Mouse (Mus musculus) hindbrain, embryonic 14.5 days (tissue): ENCODE measurements around the gene St6galnac4. TPM values are rescaled to one million over a fixed set of nuclear protein-coding genes. Genes with fewer than 3 reads are reported as not detected.

Source experiments
- ATAC-seq: fragments of 200-750 bp; cut with Nextera tagmentation; 2 replicates; pipeline ENCODE4 v1.8.0; 2017; ENCODE audit warnings: moderate number of reproducible peaks, mild to moderate bottlenecking, moderate TSS enrichment, moderate library complexity; ENCODE audit not compliant: low FRiP score
- DNase-seq: peaks from one replicate; pipeline ENCODE4 v3.0.0-alpha.2; 2015; ENCODE audit warnings: low spot score
- H3K27ac ChIP-seq: fragments of 300-500 bp; sonication (generic); 2 replicates; pipeline ENCODE4 v1.5.1; 2014; ENCODE audit warnings: mild to moderate bottlenecking, moderate library complexity
- H3K27me3 ChIP-seq: fragments of 300-500 bp; sonication (generic); 2 replicates; pipeline ENCODE4 v1.6.1; 2014; ENCODE audit warnings: mild to moderate bottlenecking, low read length, mixed read lengths; ENCODE audit not compliant: control insufficient read depth, insufficient read depth
- H3K36me3 ChIP-seq: fragments of 300-500 bp; sonication (generic); replicated peaks from 2 replicates; pipeline ENCODE4 v1.6.1; 2014; ENCODE audit not compliant: control insufficient read depth, insufficient read depth
- H3K4me1 ChIP-seq: fragments of 300-500 bp; sonication (generic); replicated peaks from 2 replicates; pipeline ENCODE4 v1.6.1; 2014; ENCODE audit warnings: antibody characterized with exemption, low read length, mixed read lengths; ENCODE audit not compliant: control insufficient read depth, insufficient read depth
- H3K4me2 ChIP-seq: fragments of 300-500 bp; sonication (generic); replicated peaks from 2 replicates; pipeline ENCODE4 v1.6.1; 2014; ENCODE audit warnings: mild to moderate bottlenecking, moderate library complexity
- H3K4me3 ChIP-seq: fragments of 300-500 bp; sonication (generic); replicated peaks from 2 replicates; pipeline ENCODE4 v1.5.1; 2014; ENCODE audit warnings: mild to moderate bottlenecking, low read length
- H3K9ac ChIP-seq: fragments of 300-500 bp; sonication (generic); 2 replicates; pipeline ENCODE4 v1.6.1; 2014
- H3K9me3 ChIP-seq: fragments of 300-500 bp; sonication (generic); 2 replicates; pipeline ENCODE4 v1.6.1; 2016; ENCODE audit warnings: low read length; ENCODE audit not compliant: control insufficient read depth
- WGBS: fragments of 180-500 bp; shearing (Covaris S2); extraction: QIAGEN DNeasy Blood & Tissue Kit; methylation state at CpG from one replicate; pipeline ENCODE4 v1.1.7; 2014; 5-methylcytosine and 5-hydroxymethylcytosine counted together
- polyA plus RNA-seq: library from polyadenylated mRNA; unstranded; fragments of >200 nt; fragmentation: Nextera tagmentation; extraction: Ambion mirVana; gene quantifications from 2 replicates; pipeline ENCODE4 v1.2.1, GENCODE M21; 2014

The St6galnac4 gene
- polyA plus RNA-seq, 1 experiment from 2014 or later: 32.3 TPM

GRCm38 (mm10) chr2:32566536-32567063, 20.3 kb upstream of the St6galnac4 start:
- Histone ChIP-seq H3K9ac (no peak overlapping the region), H3K27me3 (no peaks in the 10 kb centered on the region), H3K4me1 (peaks cover 5% of the 10 kb centered on the region), H3K4me2 (no peak overlapping the region), H3K36me3 (peaks cover 54% of the 10 kb centered on the region), H3K9me3 (no peaks in the 10 kb centered on the region), H3K27ac (no peak overlapping the region), H3K4me3 (no peak overlapping the region)
- DNase-seq (peak; percentile 84), ATAC-seq (no peak)
- 47% methylated on average over 4 of the region's 4 CpGs for WGBS

DNA sequence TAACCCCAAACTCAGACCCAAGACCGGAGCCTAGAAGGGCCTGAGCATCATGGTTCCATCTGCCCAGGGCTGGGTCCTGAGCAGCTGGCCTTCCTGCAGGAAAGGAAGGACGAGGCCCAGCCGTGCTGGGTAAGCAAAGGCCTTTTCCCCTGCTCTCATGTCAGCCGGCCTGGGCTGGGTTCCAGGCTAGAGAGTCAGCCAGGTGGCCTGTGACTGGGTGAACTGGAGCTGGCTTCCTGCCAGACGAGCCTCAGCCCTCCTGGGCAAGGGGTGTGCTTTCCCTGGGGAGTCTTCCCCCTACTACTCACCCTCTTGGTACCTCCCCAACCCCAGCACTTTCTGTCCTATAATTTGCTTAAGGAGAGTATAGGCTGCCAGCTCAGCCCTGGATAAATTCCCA, 18.7 kb upstream of the St6galnac4 start:
- H3K27me3 ChIP-seq: no peaks in the 10 kb centered on the region
- H3K27ac ChIP-seq: no peak overlapping the region
- peaks cover 54% of the 10 kb centered on the region for H3K36me3 ChIP-seq
- WGBS: 71% methylated on average over 5 of the region's 5 CpGs
- no peak overlapping the region for H3K4me2 ChIP-seq
- no peak overlapping the region for H3K4me3 ChIP-seq
- DNase-seq: no peak
- H3K9ac ChIP-seq: no peak overlapping the region
- ATAC-seq: no peak
- peaks cover 8% of the 10 kb centered on the region for H3K4me1 ChIP-seq
- no peaks in the 10 kb centered on the region for H3K9me3 ChIP-seq

DNA sequence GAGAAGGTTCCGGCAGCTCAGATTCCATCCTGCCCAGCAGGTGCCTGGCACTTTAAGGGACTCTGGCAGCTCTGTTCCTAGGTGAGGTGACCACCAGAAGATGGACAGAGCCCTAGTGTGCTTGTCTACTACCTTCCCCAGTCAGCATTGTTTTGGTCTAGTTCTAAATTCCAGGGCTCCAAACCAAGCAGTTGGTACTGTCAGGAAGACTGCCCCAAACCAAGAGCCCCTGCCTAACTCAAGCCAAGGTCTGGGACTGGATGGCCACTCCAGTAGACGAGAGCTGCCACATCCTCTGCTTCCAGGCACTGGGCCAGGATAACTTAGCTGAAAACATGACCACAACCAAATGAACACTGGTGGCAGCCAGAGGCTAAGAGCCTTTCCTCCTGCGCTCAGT, 18.0 kb upstream of the St6galnac4 start:
- Histone ChIP-seq H3K4me3 (no peak overlapping the region), H3K4me2 (no peak overlapping the region), H3K4me1 (peaks cover 8% of the 10 kb centered on the region), H3K27ac (no peak overlapping the region), H3K27me3 (no peaks in the 10 kb centered on the region), H3K9me3 (no peaks in the 10 kb centered on the region), H3K36me3 (peaks cover 50% of the 10 kb centered on the region), H3K9ac (no peak overlapping the region)
- no peak for ATAC-seq
- no peak for DNase-seq
- 85% methylated on average over 3 of the region's 3 CpGs for WGBS

GRCm38 (mm10) chr2:32570698-32571494, 16.0 kb upstream of the St6galnac4 start, which contains the start of gene Dpm2:
Dpm2 (plus strand) TSS chr2:32570858.
- Histone ChIP-seq H3K36me3 (peaks cover 31% of the 10 kb centered on the region), H3K9ac (peak within 1 kb of the TSS; percentile 86), H3K4me2 (peak within 1 kb of the TSS; percentile 90), H3K4me1 (peaks cover 9% of the 10 kb centered on the region), H3K27ac (peak within 1 kb of the TSS; percentile 65), H3K4me3 (peak within 1 kb of the TSS; percentile 74), H3K27me3 (no peaks in the 10 kb centered on the region), H3K9me3 (no peaks in the 10 kb centered on the region)
- peak; percentile 95 for DNase-seq
- WGBS: 3% methylated on average over 36 of the region's 36 CpGs
- peak; percentile 83 for ATAC-seq

DNA sequence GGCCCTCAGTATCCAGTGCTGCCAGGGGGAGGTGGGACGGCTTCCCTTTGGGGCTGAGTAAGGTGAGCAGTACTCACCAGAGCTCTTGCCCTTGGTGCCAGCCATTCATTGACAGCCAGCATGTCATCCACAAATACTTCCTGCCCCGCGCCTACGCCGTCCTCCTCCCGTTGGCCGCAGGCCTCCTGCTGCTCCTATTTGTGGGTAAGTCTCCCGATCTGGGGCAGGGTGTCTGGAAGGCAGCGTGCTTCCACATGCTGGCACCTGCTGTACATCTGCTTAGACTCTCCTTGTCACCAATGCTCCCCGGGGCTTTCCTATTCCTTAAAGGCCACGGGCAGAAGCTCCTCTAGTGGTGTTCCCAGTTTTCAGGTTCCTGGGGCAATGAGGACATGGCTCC, 14.7 kb upstream of the St6galnac4 start:
- peaks cover 20% of the 10 kb centered on the region for H3K36me3 ChIP-seq
- no peak overlapping the region for H3K4me3 ChIP-seq
- no peak overlapping the region for H3K27ac ChIP-seq
- H3K27me3 ChIP-seq: 0 out of 2 replicates have a peak, but pooled peaks cover 3% of the 10 kb centered on the region
- H3K9me3 ChIP-seq: no peaks in the 10 kb centered on the region
- peaks cover 14% of the 10 kb centered on the region for H3K4me1 ChIP-seq
- ATAC-seq (no peak), DNase-seq (no peak)
- peak overlapping the region; percentile 90; the same call in 1 of the 2 replicates for H3K4me2 ChIP-seq
- H3K9ac ChIP-seq: no peak overlapping the region
- 93% methylated on average over 11 of the region's 11 CpGs for WGBS

DNA sequence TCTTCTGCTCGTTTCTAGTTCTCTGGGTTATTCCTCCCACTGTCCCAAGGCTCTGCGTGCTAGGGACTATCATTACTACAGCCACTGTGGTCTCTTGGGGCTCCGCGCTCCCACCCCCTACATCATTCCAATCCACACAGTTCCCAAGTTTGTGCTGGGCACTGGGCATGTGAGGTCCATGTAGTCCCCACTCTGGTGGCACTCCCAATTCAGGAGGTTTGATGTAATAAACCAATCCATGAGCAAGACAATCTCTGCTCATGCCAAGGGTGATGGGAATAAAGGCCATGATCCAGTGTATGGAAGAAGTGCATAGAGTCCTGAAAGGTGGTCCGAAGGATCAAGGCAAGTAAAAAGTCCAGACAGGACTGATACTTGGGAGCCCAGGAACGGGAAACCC, 12.4 kb upstream of the St6galnac4 start, which contains the start of gene Pip5kl1:
Gene Pip5kl1, plus strand, starts transcription at position 301 of the 400 bp plus-strand sequence.
- H3K9ac ChIP-seq: peak within 1 kb of the TSS; percentile 70
- no peak for ATAC-seq
- peak within 1 kb of the TSS; percentile 99 for H3K4me2 ChIP-seq
- H3K27ac ChIP-seq: peak within 1 kb of the TSS; percentile 55; the same call in 1 of the 2 replicates
- 73% methylated on average over 6 of the region's 6 CpGs for WGBS
- H3K36me3 ChIP-seq: 0 out of 2 replicates have a peak, but pooled peaks cover 8% of the 10 kb centered on the region
- H3K4me3 ChIP-seq: peak within 1 kb of the TSS; percentile 49
- H3K4me1 ChIP-seq: peaks cover 14% of the 10 kb centered on the region
- peaks cover 20% of the 10 kb centered on the region for H3K27me3 ChIP-seq
- no peaks in the 10 kb centered on the region for H3K9me3 ChIP-seq
- no peak for DNase-seq

GRCm38 (mm10) chr2:32574901-32575585, 11.9 kb upstream of the St6galnac4 start:
- no peak for ATAC-seq
- 1% methylated on average over 26 of the region's 26 CpGs for WGBS

GRCm38 (mm10) chr2:32575586-32576160, 11.2 kb upstream of the St6galnac4 start, which contains the start of gene 9430097D07Rik:
9430097D07Rik (minus strand) TSS chr2:32575684.
- H3K4me1 ChIP-seq: peaks cover 14% of the 10 kb centered on the region
- ATAC-seq (peak; percentile 80), DNase-seq (peak; percentile 76)
- WGBS: 7% methylated on average over 28 of the region's 28 CpGs
- H3K4me3 ChIP-seq: peak within 1 kb of the TSS; percentile 49
- 0 out of 2 replicates have a peak, but pooled peaks cover 8% of the 10 kb centered on the region for H3K36me3 ChIP-seq
- peaks cover 24% of the 10 kb centered on the region for H3K27me3 ChIP-seq
- no peaks in the 10 kb centered on the region for H3K9me3 ChIP-seq
- peak within 1 kb of the TSS; percentile 55; the same call in 1 of the 2 replicates for H3K27ac ChIP-seq
- H3K4me2 ChIP-seq: peak within 1 kb of the TSS; percentile 99
- H3K9ac ChIP-seq: peak within 1 kb of the TSS; percentile 70

More at GRCm38 (mm10) chr2:32574901-32575585, 11.9 kb upstream of the St6galnac4 start:
- peak overlapping the region; percentile 55; the same call in 1 of the 2 replicates for H3K27ac ChIP-seq
- peak overlapping the region; percentile 49 for H3K4me3 ChIP-seq
- no peaks in the 10 kb centered on the region for H3K9me3 ChIP-seq
- H3K9ac ChIP-seq: peak overlapping the region; percentile 70
- peak overlapping the region; percentile 99 for H3K4me2 ChIP-seq
- 0 out of 2 replicates have a peak, but pooled peaks cover 8% of the 10 kb centered on the region for H3K36me3 ChIP-seq
- H3K27me3 ChIP-seq: peaks cover 24% of the 10 kb centered on the region
- peak; percentile 79 for DNase-seq
- H3K4me1 ChIP-seq: peaks cover 14% of the 10 kb centered on the region
